ENCODE assay signal across 20 mouse cellular contexts in genomic region chr7:4419681-4420080, GRCm38 (mm10). TPM values are rescaled to one million over a fixed set of nuclear protein-coding genes. Genes with fewer than 3 reads are reported as not detected.
"Had no signal": no experiment of that assay in that cellular context is flagged by ENCODE, and none has a peak within 500 bp of the region (broad histone marks: within the 10 kb centered on the region; RNA-seq: fewer than 3 reads in every experiment).

No protein-coding gene starts in this region.

- H3K36me3 ChIP-seq: stomach, embryonic 15.5 days had no signal

- H3K4me2 ChIP-seq: liver, embryonic 15.5 days; midbrain, embryonic 11.5 days; midbrain, embryonic 13.5 days; midbrain, embryonic 15.5 days; neural tube, embryonic 12.5 days; stomach, embryonic 15.5 days had no signal

- H3K4me1 ChIP-seq: liver, embryonic 15.5 days; midbrain, embryonic 13.5 days; midbrain, embryonic 15.5 days; neural tube, embryonic 12.5 days; stomach, embryonic 15.5 days had no signal

- H3K9ac ChIP-seq: liver, embryonic 15.5 days; liver, postnatal 0 days; midbrain, embryonic 13.5 days; midbrain, embryonic 15.5 days; neural tube, embryonic 12.5 days; stomach, embryonic 15.5 days had no signal

- H3K4me3 ChIP-seq: liver, embryonic 15.5 days; megakaryocyte, embryonic 14.5 days; midbrain, embryonic 13.5 days; midbrain, embryonic 15.5 days; neural tube, embryonic 12.5 days; stomach, embryonic 15.5 days had no signal

- ATAC-seq: liver, postnatal 0 days; midbrain, embryonic 13.5 days; midbrain, embryonic 15.5 days had no signal

- H3K9me3 ChIP-seq: liver, embryonic 15.5 days; midbrain, embryonic 13.5 days; midbrain, embryonic 15.5 days; neural tube, embryonic 12.5 days; stomach, embryonic 15.5 days had no signal

- H3K27me3 ChIP-seq: liver, embryonic 15.5 days; megakaryocyte, embryonic 14.5 days; midbrain, embryonic 13.5 days; midbrain, embryonic 15.5 days; neural tube, embryonic 12.5 days; stomach, embryonic 15.5 days had no signal

- H3K27ac ChIP-seq: liver, embryonic 15.5 days; macrophage; midbrain, embryonic 13.5 days; midbrain, embryonic 15.5 days; neural tube, embryonic 12.5 days; stomach, embryonic 15.5 days had no signal

- DNase-seq: liver, postnatal 0 days; lung, adult 2 months; lung, postnatal 10 days; right cerebral cortex, postnatal 14 days; thymus, adult 18-20 months; thymus, postnatal 14 days; thymus, postnatal 4 days had no signal

RNA-seq across cellular contexts. Expression of gene Gp6, which starts 22.1 kb away (rescaled TPM):
- total RNA-seq: megakaryocyte progenitor cell, adult 5-6 weeks; midbrain, postnatal 0 days had no signal
- polyA plus RNA-seq: midbrain, embryonic 15.5 days; midbrain, postnatal 0 days; neural tube, embryonic 14.5 days; thymus, postnatal 0 days; urinary bladder, adult 2 months had no signal
